Mouse (Mus musculus): ENCODE measurements around the gene Pla2g4e. TPM values are rescaled to one million over a fixed set of nuclear protein-coding genes. Genes with fewer than 3 reads are reported as not detected.

The Pla2g4e gene
- polyA plus RNA-seq, 1 experiment from 2014 or later = 0.07 TPM

DNA sequence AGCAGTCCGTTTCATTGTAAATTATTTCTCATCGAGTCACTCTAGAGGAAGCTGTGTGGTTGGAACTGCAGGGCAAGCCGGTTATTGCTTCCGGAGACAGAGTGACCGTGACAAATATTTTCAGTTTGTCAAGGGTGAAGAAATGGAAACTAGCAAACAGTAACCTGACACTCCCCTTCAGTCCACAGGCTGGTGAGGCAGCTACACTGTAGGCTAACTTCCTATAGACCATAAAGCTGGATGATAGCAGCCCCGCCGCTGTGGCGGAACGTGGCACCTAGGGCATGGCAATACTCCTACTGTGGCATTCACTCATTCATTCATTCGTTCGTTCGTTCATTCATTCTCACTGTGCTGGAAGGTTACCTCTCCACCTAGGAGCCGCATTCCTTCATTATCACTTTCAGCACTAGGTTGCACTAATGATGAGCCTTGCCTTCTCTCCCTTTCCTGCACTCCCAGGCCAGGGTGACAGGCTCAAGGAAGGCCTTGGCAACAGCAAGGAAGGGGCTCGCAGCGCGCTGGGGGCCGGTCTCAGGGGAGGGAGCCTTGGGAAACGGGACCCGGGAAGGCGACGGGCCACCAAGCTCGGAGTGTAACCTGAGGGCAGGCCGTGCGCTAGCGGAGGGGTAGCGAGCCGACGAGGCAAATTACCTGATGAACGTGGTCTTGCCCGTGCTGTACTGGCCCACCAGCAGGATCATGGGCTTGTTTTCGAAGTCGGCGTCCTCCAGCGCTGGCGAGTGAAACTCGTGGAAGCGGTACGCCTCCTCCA lies 91.4 kb downstream of the Pla2g4e start:
- 2% methylated on average over 38 of the region's 38 CpGs for WGBS
- peak overlapping the region; percentile 78 for H3K9ac ChIP-seq
- peak; percentile 62 for ATAC-seq (ENCODE audit: insufficient number of reproducible peaks, insufficient read depth, low FRiP score, low TSS enrichment, low read depth)
- peak overlapping the region; percentile 96 for H3K4me2 ChIP-seq
- H3K27me3 ChIP-seq = peaks cover 8% of the 10 kb centered on the region; the same call in 1 of the 2 replicates
- H3K27ac ChIP-seq = peak overlapping the region; percentile 44; the same call in 1 of the 2 replicates
- H3K4me3 ChIP-seq = peak overlapping the region; percentile 69
- peaks cover 12% of the 10 kb centered on the region for H3K4me1 ChIP-seq
- 0 out of 2 replicates have a peak, but pooled peaks cover 3% of the 10 kb centered on the region for H3K9me3 ChIP-seq
- no peaks in the 10 kb centered on the region for H3K36me3 ChIP-seq

GRCm38 (mm10) chr2:120150571-120150970 lies 94.6 kb downstream of the Pla2g4e start:
- no peak for ATAC-seq (ENCODE audit: insufficient number of reproducible peaks, insufficient read depth, low FRiP score, low TSS enrichment, low read depth)
- H3K4me2 ChIP-seq = no peak overlapping the region
- 72% methylated on average over 3 of the region's 3 CpGs for WGBS

DNA sequence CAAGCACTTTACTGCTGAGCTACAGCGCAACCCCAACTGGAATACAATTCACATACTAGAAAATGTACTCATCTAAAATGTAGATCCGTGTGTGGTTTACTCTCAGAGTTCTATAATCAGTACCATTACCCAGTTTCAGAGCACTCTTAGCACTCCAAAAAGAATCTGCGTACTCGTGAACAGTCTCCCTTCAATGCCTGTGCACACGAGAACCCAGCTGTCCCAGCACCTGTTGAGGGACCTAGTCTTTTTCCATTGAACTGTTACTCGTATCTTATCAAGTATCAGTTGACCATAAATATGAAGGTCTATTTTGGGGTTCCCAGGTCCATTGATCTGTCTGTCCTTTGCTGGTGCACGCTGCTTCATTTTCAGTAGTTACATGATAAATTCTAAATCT lies 95.5 kb downstream of the Pla2g4e start:
- Histone ChIP-seq H3K4me2 (no peak overlapping the region), H3K27me3 (peaks cover 8% of the 10 kb centered on the region; the same call in 1 of the 2 replicates), H3K9me3 (no peaks in the 10 kb centered on the region), H3K36me3 (no peaks in the 10 kb centered on the region), H3K27ac (no peak overlapping the region), H3K4me3 (no peak overlapping the region), H3K4me1 (peaks cover 9% of the 10 kb centered on the region), H3K9ac (no peak overlapping the region)
- no peak for ATAC-seq (ENCODE audit: insufficient number of reproducible peaks, insufficient read depth, low FRiP score, low TSS enrichment, low read depth)
- 88% methylated on average over 7 of the region's 7 CpGs for WGBS

More at GRCm38 (mm10) chr2:120150571-120150970, 94.6 kb downstream of the Pla2g4e start:
- Histone ChIP-seq H3K27ac (no peak overlapping the region), H3K36me3 (no peaks in the 10 kb centered on the region), H3K4me1 (peaks cover 12% of the 10 kb centered on the region), H3K9me3 (no peaks in the 10 kb centered on the region), H3K27me3 (peaks cover 8% of the 10 kb centered on the region; the same call in 1 of the 2 replicates), H3K9ac (no peak overlapping the region), H3K4me3 (no peak overlapping the region)

DNA sequence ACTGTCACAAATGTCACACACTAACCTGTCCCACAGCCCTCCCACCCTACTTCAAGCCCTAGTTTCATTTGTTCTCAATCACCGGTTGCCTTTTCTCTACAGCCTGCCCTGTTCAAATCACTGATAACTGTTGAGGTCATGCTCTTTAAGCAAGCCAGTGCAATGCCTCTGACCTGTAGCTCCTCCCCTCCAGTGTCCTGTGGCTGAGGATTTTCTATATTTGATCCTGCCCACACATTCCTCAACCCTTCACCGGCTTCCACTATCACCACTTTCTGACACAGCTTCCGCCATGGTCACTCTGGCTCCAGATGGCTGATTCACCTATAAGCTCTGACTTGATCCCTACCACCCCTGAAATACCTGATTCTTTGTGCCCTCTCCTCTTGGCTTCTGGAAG lies 97.1 kb downstream of the Pla2g4e start:
- Histone ChIP-seq H3K9ac (no peak overlapping the region), H3K27me3 (no peaks in the 10 kb centered on the region), H3K9me3 (no peaks in the 10 kb centered on the region), H3K4me2 (no peak overlapping the region), H3K36me3 (no peaks in the 10 kb centered on the region), H3K4me3 (no peak overlapping the region), H3K27ac (no peak overlapping the region), H3K4me1 (no peaks in the 10 kb centered on the region)
- no peak for ATAC-seq (ENCODE audit: insufficient number of reproducible peaks, insufficient read depth, low FRiP score, low TSS enrichment, low read depth)
- WGBS = 82% methylated on average over 3 of the region's 3 CpGs

GRCm38 (mm10) chr2:120147364-120147763 lies 97.8 kb downstream of the Pla2g4e start:
- Histone ChIP-seq H3K27me3 (no peaks in the 10 kb centered on the region), H3K4me3 (no peak overlapping the region), H3K9me3 (no peaks in the 10 kb centered on the region), H3K4me2 (no peak overlapping the region), H3K27ac (no peak overlapping the region), H3K9ac (no peak overlapping the region), H3K4me1 (no peaks in the 10 kb centered on the region), H3K36me3 (no peaks in the 10 kb centered on the region)
- 46% methylated on average over 2 of the region's 2 CpGs for WGBS
- ATAC-seq (ENCODE audit: insufficient number of reproducible peaks, insufficient read depth, low FRiP score, low TSS enrichment, low read depth) = no peak

DNA sequence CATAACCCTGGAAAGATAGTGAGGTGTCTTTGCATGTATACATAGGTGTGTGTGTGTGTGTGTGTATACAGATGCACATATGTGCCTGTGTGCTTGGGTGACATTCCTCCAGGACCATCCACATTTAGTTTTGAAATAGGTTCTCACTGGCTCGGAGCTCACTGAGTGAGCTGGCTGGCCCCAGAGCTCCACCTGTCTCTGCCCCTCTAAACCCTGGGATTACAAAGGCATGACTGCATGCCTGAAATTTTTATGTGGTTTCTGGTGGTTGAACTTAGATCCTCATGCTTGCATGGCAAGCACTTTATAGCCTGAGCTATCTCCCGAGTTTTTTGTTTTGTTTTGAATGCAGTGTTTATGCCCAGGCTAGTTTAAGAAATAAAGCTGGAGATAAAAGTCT lies 98.6 kb downstream of the Pla2g4e start:
- ATAC-seq (ENCODE audit: insufficient number of reproducible peaks, insufficient read depth, low FRiP score, low TSS enrichment, low read depth) = no peak
- H3K36me3 ChIP-seq = no peaks in the 10 kb centered on the region
- no peaks in the 10 kb centered on the region for H3K9me3 ChIP-seq
- no peaks in the 10 kb centered on the region for H3K4me1 ChIP-seq
- WGBS = 62% methylated on average over 2 of the region's 2 CpGs
- no peak overlapping the region for H3K27ac ChIP-seq
- no peak overlapping the region for H3K4me2 ChIP-seq
- no peak overlapping the region for H3K9ac ChIP-seq
- no peak overlapping the region for H3K4me3 ChIP-seq
- no peaks in the 10 kb centered on the region for H3K27me3 ChIP-seq

DNA sequence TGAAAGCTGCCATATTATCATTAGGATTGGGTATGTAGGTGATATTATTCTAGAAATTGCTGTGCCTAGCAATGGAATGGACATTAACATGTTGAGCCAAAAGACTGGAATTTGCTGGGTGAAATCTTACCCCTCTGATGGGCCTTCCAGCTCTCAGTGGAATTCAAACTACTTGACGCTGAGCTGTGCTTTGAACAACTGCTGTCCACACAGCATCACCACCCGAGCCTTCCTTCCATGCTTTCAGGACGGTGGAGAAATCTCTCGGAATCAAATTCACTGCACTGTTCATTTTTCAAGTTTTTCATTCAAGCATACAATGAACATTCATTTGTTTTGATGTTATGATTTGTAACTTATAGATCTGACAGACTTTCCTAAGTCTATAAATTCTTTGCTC lies 100.7 kb downstream of the Pla2g4e start:
- no peak for ATAC-seq (ENCODE audit: insufficient number of reproducible peaks, insufficient read depth, low FRiP score, low TSS enrichment, low read depth)
- H3K4me2 ChIP-seq = no peak overlapping the region
- 74% methylated on average over 4 of the region's 4 CpGs for WGBS
- H3K9ac ChIP-seq = no peak overlapping the region
- H3K27ac ChIP-seq = no peak overlapping the region
- no peak overlapping the region for H3K4me3 ChIP-seq
- no peaks in the 10 kb centered on the region for H3K36me3 ChIP-seq
- H3K9me3 ChIP-seq = no peaks in the 10 kb centered on the region
- no peaks in the 10 kb centered on the region for H3K4me1 ChIP-seq
- H3K27me3 ChIP-seq = no peaks in the 10 kb centered on the region

DNA sequence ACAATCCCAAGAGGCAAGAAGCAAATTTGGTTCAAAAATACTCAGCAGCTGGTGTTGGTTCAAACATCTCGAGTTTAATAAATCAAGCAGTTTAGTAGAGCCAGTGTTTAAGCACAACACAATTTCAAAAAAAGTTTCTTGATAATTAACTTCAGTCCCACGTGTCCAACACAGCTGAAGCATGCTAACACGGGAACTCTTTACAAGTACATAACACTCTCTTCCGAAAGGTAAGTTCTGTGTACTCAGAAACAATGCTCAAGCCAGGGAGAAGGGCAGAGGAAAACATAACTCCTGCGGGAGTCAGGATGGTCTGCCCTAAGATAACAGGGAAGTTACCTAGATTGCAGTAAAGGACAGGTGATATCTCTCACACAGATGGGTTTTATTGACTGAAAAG lies 102.8 kb downstream of the Pla2g4e start:
- Histone ChIP-seq H3K27ac (no peak overlapping the region), H3K36me3 (no peaks in the 10 kb centered on the region), H3K9me3 (no peaks in the 10 kb centered on the region), H3K4me2 (no peak overlapping the region), H3K27me3 (no peaks in the 10 kb centered on the region), H3K4me1 (no peaks in the 10 kb centered on the region), H3K9ac (no peak overlapping the region), H3K4me3 (no peak overlapping the region)
- no peak for ATAC-seq (ENCODE audit: insufficient number of reproducible peaks, insufficient read depth, low FRiP score, low TSS enrichment, low read depth)
- WGBS = 82% methylated on average over 5 of the region's 5 CpGs

- Histone ChIP-seq H3K4me1 (no peaks in the 10 kb centered on the region), H3K4me2 (no peak overlapping the region), H3K36me3 (no peaks in the 10 kb centered on the region), H3K4me3 (no peak overlapping the region), H3K9ac (no peak overlapping the region), H3K27ac (no peak overlapping the region), H3K27me3 (no peaks in the 10 kb centered on the region), H3K9me3 (no peaks in the 10 kb centered on the region)
- ATAC-seq (ENCODE audit: insufficient number of reproducible peaks, insufficient read depth, low FRiP score, low TSS enrichment, low read depth) = no peak
- WGBS = 84% methylated on average over 1 of the region's 1 CpGs
Observed at GRCm38 (mm10) chr2:120141671-120142070, 103.5 kb downstream of the Pla2g4e start.

DNA sequence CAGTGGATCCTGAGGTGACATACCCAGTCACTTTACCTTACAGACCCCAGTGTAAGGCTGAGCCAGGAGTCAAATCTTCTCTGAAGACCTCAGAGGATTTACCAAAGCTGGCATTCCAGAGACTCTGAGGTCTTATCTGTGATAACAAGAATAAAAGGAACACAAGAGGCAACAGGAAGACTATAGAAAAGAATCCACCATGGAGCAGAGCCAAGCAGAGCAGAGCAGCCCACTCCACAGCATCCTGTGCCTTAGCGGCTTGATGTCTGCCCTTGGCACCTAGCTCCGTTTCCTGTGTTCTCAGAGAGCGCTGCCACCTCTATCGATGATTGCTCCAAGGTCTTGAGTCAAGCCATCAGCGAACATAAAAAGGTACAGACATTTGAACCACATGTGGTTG lies 104.8 kb downstream of the Pla2g4e start:
- ATAC-seq (ENCODE audit: insufficient number of reproducible peaks, insufficient read depth, low FRiP score, low TSS enrichment, low read depth) = no peak
- no peaks in the 10 kb centered on the region for H3K36me3 ChIP-seq
- 80% methylated on average over 5 of the region's 5 CpGs for WGBS
- no peaks in the 10 kb centered on the region for H3K27me3 ChIP-seq
- H3K9me3 ChIP-seq = no peaks in the 10 kb centered on the region
- no peak overlapping the region for H3K27ac ChIP-seq
- H3K4me1 ChIP-seq = no peaks in the 10 kb centered on the region
- H3K9ac ChIP-seq = no peak overlapping the region
- no peak overlapping the region for H3K4me3 ChIP-seq
- H3K4me2 ChIP-seq = no peak overlapping the region

- Histone ChIP-seq H3K9ac (no peak overlapping the region), H3K4me2 (no peak overlapping the region), H3K36me3 (no peaks in the 10 kb centered on the region), H3K27ac (no peak overlapping the region), H3K27me3 (no peaks in the 10 kb centered on the region), H3K4me3 (no peak overlapping the region), H3K4me1 (no peaks in the 10 kb centered on the region), H3K9me3 (no peaks in the 10 kb centered on the region)
- 87% methylated on average over 1 of the region's 1 CpGs for WGBS
- ATAC-seq (ENCODE audit: insufficient number of reproducible peaks, insufficient read depth, low FRiP score, low TSS enrichment, low read depth) = no peak
Observed at GRCm38 (mm10) chr2:120139091-120139490, 106.0 kb downstream of the Pla2g4e start.

- no peaks in the 10 kb centered on the region for H3K27me3 ChIP-seq
- ATAC-seq (ENCODE audit: insufficient number of reproducible peaks, insufficient read depth, low FRiP score, low TSS enrichment, low read depth) = no peak
- no peak overlapping the region for H3K4me3 ChIP-seq
- H3K4me1 ChIP-seq = no peaks in the 10 kb centered on the region
- no peaks in the 10 kb centered on the region for H3K9me3 ChIP-seq
- no peaks in the 10 kb centered on the region for H3K36me3 ChIP-seq
- H3K27ac ChIP-seq = no peak overlapping the region
- no peak overlapping the region for H3K9ac ChIP-seq
- 75% methylated on average over 5 of the region's 5 CpGs for WGBS
- H3K4me2 ChIP-seq = no peak overlapping the region
Observed at GRCm38 (mm10) chr2:120137281-120137680, 107.9 kb downstream of the Pla2g4e start.
